Mouse (Mus musculus): ENCODE measurements around the gene Kiz. TPM values are rescaled to one million over a fixed set of nuclear protein-coding genes. Genes with fewer than 3 reads are reported as not detected.

Kiz gene
- total and polyA plus RNA-seq, 3 experiments: 8.2 to 13.1 TPM; not detected in 1

- no peaks in the 10 kb centered on the region for H3K36me3 ChIP-seq (ENCODE audit: control insufficient read depth in 1 of 2, insufficient read depth in 2 of 2, low read length in 2 of 2)
- no peaks in the 10 kb centered on the region for H3K9me3 ChIP-seq (replicated peaks; ENCODE audit: insufficient read depth, low read length)
- no peaks in the 10 kb centered on the region for H3K79me2 ChIP-seq (ENCODE audit: control insufficient read depth, insufficient read depth, low read length, poor library complexity)
- no peak overlapping the region for H3K27ac ChIP-seq (ENCODE audit: control insufficient read depth, low read depth, low read length)
- H3K9ac ChIP-seq (ENCODE audit: control insufficient read depth, low read depth, low read length, poor library complexity, severe bottlenecking): no peak overlapping the region
- H3K27me3 ChIP-seq (ENCODE audit: control insufficient read depth in 1 of 2, insufficient read depth in 2 of 2, low read length in 2 of 2): no peaks in the 10 kb centered on the region
- no peaks in the 10 kb centered on the region for H3K4me1 ChIP-seq (ENCODE audit: control insufficient read depth in 1 of 2, insufficient read depth in 2 of 2, low read length in 2 of 2)
- H3K4me3 ChIP-seq (ENCODE audit: control insufficient read depth in 1 of 2, insufficient read depth in 1 of 2, low read depth in 2 of 2, low read length in 2 of 2): no peak overlapping the region
- no peak for DNase-seq (ENCODE audit: low read depth, low spot score)
- no peak for TF ChIP-seq MAFK (IDR thresholded peaks at IDR 0.05; ENCODE audit: borderline replicate concordance, low read depth, low read length)
- TF ChIP-seq CHD1 (IDR thresholded peaks at IDR 0.05; ENCODE audit: low read depth, low read length): no peak
- no peak for TF ChIP-seq RAD21 (IDR thresholded peaks at IDR 0.05; ENCODE audit: low read depth, low read length)
- no peak for TF ChIP-seq SIN3A (IDR thresholded peaks at IDR 0.05; ENCODE audit: low read length)
- TF ChIP-seq POLR2A (IDR thresholded peaks at IDR 0.05; ENCODE audit: control insufficient read depth in 1 of 2, insufficient read depth in 1 of 2, low read depth in 1 of 2, low read length in 2 of 2, poor library complexity in 1 of 2): no peak
- TF ChIP-seq E2F4 (IDR thresholded peaks at IDR 0.05; ENCODE audit: borderline replicate concordance, low read depth, low read length): no peak
- no peak for TF ChIP-seq ZMIZ1 (IDR thresholded peaks at IDR 0.05; ENCODE audit: low read depth, low read length)
- TF ChIP-seq USF2 (IDR thresholded peaks at IDR 0.05; ENCODE audit: borderline replicate concordance in 1 of 2, insufficient read depth in 1 of 2, low read depth in 1 of 2, low read length in 2 of 2): no peak
- TF ChIP-seq TBP (IDR thresholded peaks at IDR 0.05; ENCODE audit: low read depth, low read length): no peak
- no peak for TF ChIP-seq MXI1 (IDR thresholded peaks at IDR 0.05; ENCODE audit: low read depth, low read length)
- TF ChIP-seq JUND (IDR thresholded peaks at IDR 0.05; ENCODE audit: low read depth, low read length): no peak
Measured at GRCm38 (mm10) chr2:146916085-146916484, 60.4 kb downstream of the Kiz start.

- Histone ChIP-seq H3K4me3 (ENCODE audit: control insufficient read depth in 1 of 2, insufficient read depth in 1 of 2, low read depth in 2 of 2, low read length in 2 of 2) (no peak overlapping the region), H3K4me1 (ENCODE audit: control insufficient read depth in 1 of 2, insufficient read depth in 2 of 2, low read length in 2 of 2) (no peaks in the 10 kb centered on the region), H3K27me3 (ENCODE audit: control insufficient read depth in 1 of 2, insufficient read depth in 2 of 2, low read length in 2 of 2) (no peaks in the 10 kb centered on the region), H3K27ac (ENCODE audit: control insufficient read depth, low read depth, low read length) (no peak overlapping the region), H3K9me3 (replicated peaks; ENCODE audit: insufficient read depth, low read length) (no peaks in the 10 kb centered on the region), H3K36me3 (ENCODE audit: control insufficient read depth in 1 of 2, insufficient read depth in 2 of 2, low read length in 2 of 2) (no peaks in the 10 kb centered on the region), H3K79me2 (ENCODE audit: control insufficient read depth, insufficient read depth, low read length, poor library complexity) (no peaks in the 10 kb centered on the region), H3K9ac (ENCODE audit: control insufficient read depth, low read depth, low read length, poor library complexity, severe bottlenecking) (no peak overlapping the region)
- TF ChIP-seq MEF2A (IDR thresholded peaks at IDR 0.05; ENCODE audit: extremely low read depth, insufficient replicate concordance, low read depth, low read length, poor library complexity, severe bottlenecking) (no peak), POLR2AphosphoS2 (IDR thresholded peaks at IDR 0.05; ENCODE audit: low read length) (no peak), ZNF384 (IDR thresholded peaks at IDR 0.05; ENCODE audit: low read depth, low read length) (no peak), SIN3A (IDR thresholded peaks at IDR 0.05; ENCODE audit: low read length) (no peak), GATA1 (IDR thresholded peaks at IDR 0.05; ENCODE audit: low read depth, low read length) (no peak), MYC (IDR thresholded peaks at IDR 0.05; ENCODE audit: low read depth, low read length) (no peak), HCFC1 (IDR thresholded peaks at IDR 0.05; ENCODE audit: low read depth, low read length) (no peak), RAD21 (IDR thresholded peaks at IDR 0.05; ENCODE audit: low read depth, low read length) (no peak), NRF1 (IDR thresholded peaks at IDR 0.05; ENCODE audit: insufficient read depth, low read depth, low read length, poor library complexity, severe bottlenecking) (no peak), SMC3 (IDR thresholded peaks at IDR 0.05; ENCODE audit: low read depth, low read length) (no peak), RCOR1 (IDR thresholded peaks at IDR 0.05; ENCODE audit: low read depth, low read length) (no peak), CHD1 (IDR thresholded peaks at IDR 0.05; ENCODE audit: low read depth, low read length) (no peak), E2F4 (IDR thresholded peaks at IDR 0.05; ENCODE audit: borderline replicate concordance, low read depth, low read length) (no peak), MXI1 (IDR thresholded peaks at IDR 0.05; ENCODE audit: low read depth, low read length) (no peak), USF2 (IDR thresholded peaks at IDR 0.05; ENCODE audit: borderline replicate concordance in 1 of 2, insufficient read depth in 1 of 2, low read depth in 1 of 2, low read length in 2 of 2) (no peak), POLR2AphosphoS5 (IDR thresholded peaks at IDR 0.05; ENCODE audit: borderline replicate concordance, low read depth, low read length) (no peak)
- DNase-seq (ENCODE audit: low read depth, low spot score): no peak
Measured at GRCm38 (mm10) chr2:146917770-146918169, 62.1 kb downstream of the Kiz start.

Measured in MEL (cell line).